Mouse (Mus musculus): Measurements from ENCODE around the gene Abcb6.

DNA sequence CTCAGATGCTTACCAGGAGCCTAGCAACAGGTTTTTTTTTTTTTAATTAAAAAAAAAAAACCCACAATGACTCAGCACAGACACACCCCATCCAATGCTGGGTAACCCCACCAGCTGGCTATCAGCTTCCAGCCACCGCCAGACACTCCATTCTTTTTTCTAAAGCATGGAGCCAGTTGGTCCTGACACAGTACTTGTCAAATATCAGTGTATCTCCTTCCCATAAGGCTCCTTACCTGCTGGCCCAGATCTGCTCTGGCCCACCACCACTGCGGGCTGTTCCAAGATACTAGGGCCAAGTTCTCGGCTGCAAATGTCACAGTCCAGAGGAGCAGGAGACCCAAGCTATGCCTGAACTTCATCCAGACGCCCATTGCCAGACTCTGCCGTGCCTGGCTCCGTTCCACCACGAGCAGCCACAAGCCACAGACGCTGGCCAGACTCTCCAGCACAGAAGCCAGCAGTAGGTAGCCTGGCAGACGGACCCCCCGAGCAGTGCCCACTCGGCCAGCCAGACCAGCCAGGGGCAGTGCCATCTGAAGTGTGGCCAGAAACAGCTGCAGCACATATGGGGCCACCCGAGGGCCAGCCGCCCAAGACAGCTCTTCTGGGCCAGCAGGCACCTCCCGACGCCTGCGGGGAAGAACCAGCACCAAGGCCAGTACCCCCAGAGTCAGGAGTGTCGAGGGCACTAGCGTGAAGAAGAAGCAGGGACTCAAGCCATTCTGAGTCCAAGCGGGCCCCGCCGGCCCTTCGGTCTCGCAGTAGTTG is 673 bp downstream of the Abcb6 start:
- TF ChIP-seq CTCF (IDR thresholded peaks at IDR 0.05; ENCODE audit: low read depth) (no peak), EP300 (IDR thresholded peaks at IDR 0.05; ENCODE audit: low read depth) (no peak)
